Mouse (Mus musculus): Measurements from ENCODE around the gene Kif1b.
A peak's percentile ranks its signal among the peaks of the same experiment; 100 is the strongest.

Gene Kif1b

GRCm38 (mm10) chr4:149133395-149133794, 174.1 kb downstream of the Kif1b start:
- DNase-seq, result no peak

- DNase-seq, result peak; percentile 56 to 69
Measured at GRCm38 (mm10) chr4:149131789-149132565, 175.5 kb downstream of the Kif1b start.

- no peak for DNase-seq
Measured at GRCm38 (mm10) chr4:149131021-149131752, 176.3 kb downstream of the Kif1b start.

GRCm38 (mm10) chr4:149128467-149128866, 179.0 kb downstream of the Kif1b start:
- DNase-seq, result no peak

- DNase-seq, result no peak
Measured at GRCm38 (mm10) chr4:149126663-149127062, 180.8 kb downstream of the Kif1b start, which contains the start of gene Cort. TSS of gene Cort (minus strand) at chr4:149126763.

All from spleen, adult 18-20 months (tissue).